Mouse (Mus musculus) brain, embryonic 14.5 days (tissue): ENCODE measurements around the gene Anapc1.

ENCODE experiments used
- CTCF ChIP-seq: fragments of 200-500 bp; IDR thresholded peaks from 2 replicates; pipeline ENCODE4 v1.5.1; 2012; ENCODE audit warnings: inconsistent platforms, mild to moderate bottlenecking, moderate library complexity, borderline replicate concordance; ENCODE audit not compliant: insufficient read depth, insufficient read length; ENCODE audit errors: extremely low read depth
- POLR2A ChIP-seq: fragments of 200-500 bp; IDR thresholded peaks from 2 replicates; pipeline ENCODE4 v1.6.1; 2012; ENCODE audit warnings: mild to moderate bottlenecking, inconsistent platforms, borderline replicate concordance; ENCODE audit not compliant: poor library complexity, insufficient read depth, insufficient read length, severe bottlenecking; ENCODE audit errors: extremely low read depth

DNA sequence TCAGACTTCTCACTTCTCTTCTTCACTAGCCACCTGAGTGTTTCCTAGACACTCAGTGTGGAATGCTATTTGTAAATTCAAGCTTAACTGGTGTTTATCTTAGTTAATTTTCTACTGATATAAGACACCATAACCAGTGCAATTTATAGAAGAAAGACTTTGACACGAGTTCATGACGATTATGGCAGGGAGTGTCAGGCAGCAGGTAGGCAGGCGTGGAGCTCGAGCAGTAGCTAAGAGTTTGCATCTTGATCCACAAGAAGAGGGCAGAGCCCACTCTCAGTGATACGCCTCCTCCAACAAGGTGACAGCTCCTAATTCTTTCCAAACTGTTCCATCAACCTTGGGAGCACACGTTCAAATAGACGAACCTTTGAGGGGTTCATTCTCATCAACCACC, 39.4 kb upstream of the Anapc1 start:
- TF ChIP-seq CTCF (no peak), POLR2A (no peak)
